Mouse (Mus musculus): ENCODE results near the gene Tti1. TPM values are rescaled to one million over a fixed set of nuclear protein-coding genes. Genes with fewer than 3 reads are reported as not detected.

Tti1 gene
- total RNA-seq, 2 experiments from 2014 or later: 13.0 to 14.6 TPM

DNA sequence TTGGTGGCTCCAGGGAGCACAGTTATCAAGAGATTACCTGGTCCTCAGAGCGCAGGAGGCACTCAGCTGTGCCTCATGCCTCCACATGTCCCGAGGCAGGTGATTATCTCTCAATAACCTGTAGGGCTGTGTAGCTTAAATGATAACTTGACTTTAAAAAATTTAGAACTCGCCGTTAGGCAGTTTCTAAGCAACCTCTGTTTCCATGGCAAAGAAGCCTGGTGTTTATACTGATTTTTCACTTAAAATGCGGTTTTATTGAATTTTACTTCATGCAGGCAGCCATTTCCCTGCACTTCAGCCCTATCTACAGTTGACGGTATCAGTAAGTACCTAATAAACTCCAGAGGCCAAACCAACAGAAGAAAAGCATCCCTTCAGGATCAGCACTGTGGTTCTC, 42.0 kb downstream of the Tti1 start:
- no peak for DNase-seq
- intact Hi-C loops (cut with DNase I; ENCODE audit: low total_unique reads): loop anchor here (10.0 kb wide), 1 partner anchor 351 kb away; no protein-coding TSS in a partner anchor

GRCm38 (mm10) chr2:157985611-157986010, 42.6 kb downstream of the Tti1 start:
- no peak for DNase-seq
- intact Hi-C loops (cut with DNase I; ENCODE audit: low total_unique reads): loop anchor here (10.0 kb wide), 1 partner anchor 351 kb away; no protein-coding TSS in a partner anchor

GRCm38 (mm10) chr2:157983276-157983675, 45.0 kb downstream of the Tti1 start:
- intact Hi-C loops (cut with DNase I; ENCODE audit: low total_unique reads): loop anchor here (10.0 kb wide), 1 partner anchor 348 kb away; no protein-coding TSS in a partner anchor
- no peak for DNase-seq

DNA sequence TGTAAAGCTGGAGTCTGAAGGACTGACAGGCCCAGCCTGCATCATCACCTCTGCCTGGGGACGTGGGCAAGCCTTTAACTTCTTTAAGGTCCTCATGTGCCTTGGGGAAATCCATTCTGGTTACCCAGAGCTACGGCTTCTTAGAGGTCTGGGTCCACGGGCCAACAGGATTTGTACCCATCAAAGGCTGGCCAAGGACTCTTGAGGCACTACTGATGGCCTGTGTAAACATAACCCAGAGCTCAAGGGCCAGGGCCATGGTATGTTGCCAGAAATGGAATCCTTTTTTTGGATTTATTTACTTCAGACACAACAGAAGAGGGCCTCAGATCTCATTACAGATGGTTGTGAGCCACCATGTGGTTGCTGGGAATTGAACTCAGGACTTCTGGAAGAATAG, 45.5 kb downstream of the Tti1 start:
- no peak for DNase-seq
- intact Hi-C loops (cut with DNase I; ENCODE audit: low total_unique reads): loop anchor here (10.0 kb wide), 1 partner anchor 348 kb away; no protein-coding TSS in a partner anchor

GRCm38 (mm10) chr2:157979241-157979640, 49.0 kb downstream of the Tti1 start:
- DNase-seq: no peak
- intact Hi-C loops (cut with DNase I; ENCODE audit: low total_unique reads): no loop called here

DNA sequence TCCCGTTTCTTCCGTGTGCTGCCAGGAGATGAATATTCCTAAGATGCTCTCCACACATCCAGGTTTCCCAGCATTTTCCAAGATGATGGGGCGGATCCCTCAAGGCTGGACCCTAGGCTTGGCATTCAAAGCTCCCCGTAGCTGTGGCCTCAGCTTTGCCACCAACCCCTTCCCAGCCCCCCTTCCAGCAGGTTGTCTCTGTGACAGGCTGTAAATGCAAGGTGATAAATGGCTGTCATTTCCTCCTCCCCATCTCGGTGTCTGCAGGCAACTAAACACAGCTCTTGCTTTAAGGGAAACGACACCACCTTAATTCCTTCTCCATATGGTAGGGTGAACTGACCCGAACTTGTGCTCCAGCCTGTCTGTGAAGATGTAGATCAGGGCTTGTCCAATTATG, 52.6 kb downstream of the Tti1 start:
- intact Hi-C loops (cut with DNase I; ENCODE audit: low total_unique reads): no loop called here
- DNase-seq: no peak

DNA sequence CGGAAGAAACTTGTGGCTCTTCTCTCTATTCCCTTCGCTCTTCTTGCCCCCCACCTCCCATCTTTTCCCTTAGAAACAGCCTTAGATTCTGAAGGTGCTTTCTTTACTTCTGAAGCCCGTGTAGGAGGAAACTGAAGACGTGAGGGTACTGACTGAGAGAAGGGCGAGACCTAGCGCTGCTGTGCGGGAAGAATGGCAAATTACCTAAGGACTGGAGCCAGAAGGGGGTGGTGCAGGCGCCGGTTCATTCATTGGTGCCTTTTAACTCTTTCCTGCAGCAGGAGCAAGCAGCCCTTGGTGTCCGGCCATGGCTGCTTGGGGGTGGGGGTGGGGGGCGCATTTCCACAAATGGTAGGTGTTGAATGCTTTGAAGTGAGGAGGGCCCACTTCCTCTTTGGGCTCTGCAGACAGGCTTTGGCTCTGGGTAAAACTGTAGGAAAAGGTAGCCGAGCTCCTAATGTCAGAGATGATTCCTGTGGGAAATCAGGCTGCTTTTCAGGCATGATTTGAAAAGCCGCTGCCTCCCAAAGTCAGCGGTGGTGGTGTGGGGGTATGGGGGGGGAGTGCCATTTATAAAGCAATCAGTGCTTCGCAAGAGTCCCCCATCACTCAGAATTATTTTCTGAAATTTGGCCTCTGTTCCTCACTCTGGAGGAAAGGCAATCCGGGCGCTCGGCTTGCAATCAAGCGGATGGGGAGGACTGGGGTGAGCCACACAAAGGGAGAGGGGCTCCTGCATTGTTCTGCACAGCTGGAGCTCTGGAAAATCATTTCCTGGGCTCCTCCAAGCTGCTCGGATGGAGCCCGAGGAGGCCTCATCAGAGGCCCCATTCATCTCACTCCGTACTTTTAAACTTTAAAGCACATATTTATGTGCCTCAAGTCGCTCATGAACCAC, 53.4 kb downstream of the Tti1 start:
- intact Hi-C loops (cut with DNase I; ENCODE audit: low total_unique reads): no loop called here
- no peak for DNase-seq

DNA sequence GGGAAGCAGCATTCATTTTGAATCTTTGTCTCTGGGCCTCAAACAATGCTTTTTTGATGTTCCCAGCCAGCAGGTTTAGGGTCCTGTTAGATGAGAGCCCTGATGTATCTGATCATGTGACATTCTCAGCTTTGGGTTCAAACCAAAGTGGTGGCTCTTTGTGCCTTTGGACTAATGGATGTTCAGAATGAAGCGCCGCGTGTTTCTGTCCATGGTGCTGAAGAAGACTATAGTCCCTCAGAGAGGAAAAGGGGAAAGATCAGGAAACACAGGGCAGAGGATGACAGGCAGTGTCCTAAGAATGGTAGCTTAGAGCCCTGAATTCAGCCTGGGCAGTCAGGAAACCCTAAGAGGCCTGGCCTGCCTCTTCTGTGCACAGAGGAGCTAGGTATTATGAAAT, 57.6 kb downstream of the Tti1 start:
- intact Hi-C loops (cut with DNase I; ENCODE audit: low total_unique reads): no loop called here
- DNase-seq: peak; percentile 38

- no peak for DNase-seq
- intact Hi-C loops (cut with DNase I; ENCODE audit: low total_unique reads): no loop called here
Observed at GRCm38 (mm10) chr2:157970124-157970523, 58.1 kb downstream of the Tti1 start.

GRCm38 (mm10) chr2:157967856-157968255, 60.4 kb downstream of the Tti1 start:
- intact Hi-C loops (cut with DNase I; ENCODE audit: low total_unique reads): no loop called here
- no peak for DNase-seq

DNA sequence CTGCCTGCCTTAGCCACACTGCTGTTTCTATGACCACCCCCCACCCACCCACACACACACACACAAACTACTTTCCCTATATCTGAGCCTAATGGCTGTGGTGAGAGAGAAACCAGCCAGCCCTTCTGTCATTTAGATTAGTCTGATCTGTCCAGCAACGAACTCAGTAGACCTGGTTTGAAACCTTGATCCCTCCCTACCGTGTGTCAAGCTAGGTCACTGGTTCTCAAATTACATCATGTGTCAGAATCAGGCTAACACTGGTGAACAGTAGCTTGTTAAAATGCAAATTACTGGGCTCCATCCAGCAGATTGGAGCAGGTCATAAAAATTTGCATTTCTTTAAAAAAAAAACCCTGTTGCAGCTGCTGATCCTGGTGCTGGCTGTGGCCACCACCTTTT, 70.5 kb downstream of the Tti1 start:
- DNase-seq: no peak
- intact Hi-C loops (cut with DNase I; ENCODE audit: low total_unique reads): no loop called here

DNA sequence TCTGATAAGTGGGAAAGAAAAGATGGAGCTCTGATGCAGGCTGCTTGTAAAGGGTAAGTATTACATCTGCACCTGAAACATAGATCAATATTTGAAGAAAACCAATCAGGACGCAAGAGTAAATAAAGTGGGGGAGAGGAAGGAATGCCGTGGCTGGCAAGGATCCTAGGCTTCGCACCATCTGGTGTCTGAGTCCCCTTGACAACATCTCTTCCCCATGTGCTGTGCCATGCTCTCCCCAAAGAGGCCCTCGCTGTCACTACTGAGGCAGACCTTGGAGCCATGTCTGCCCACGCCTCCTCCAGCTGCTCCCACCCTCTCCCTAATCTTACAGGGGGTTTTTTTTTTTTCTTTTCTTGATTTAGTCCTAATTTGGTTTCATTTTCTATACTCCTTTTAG, 74.3 kb downstream of the Tti1 start:
- intact Hi-C loops (cut with DNase I; ENCODE audit: low total_unique reads): no loop called here
- DNase-seq: no peak

GRCm38 (mm10) chr2:157944156-157944893, 83.9 kb downstream of the Tti1 start:
- DNase-seq: no peak
- intact Hi-C loops (cut with DNase I; ENCODE audit: low total_unique reads): loop anchor here (2.0 kb wide), 1 partner anchor 310 kb away; no protein-coding TSS in a partner anchor

DNA sequence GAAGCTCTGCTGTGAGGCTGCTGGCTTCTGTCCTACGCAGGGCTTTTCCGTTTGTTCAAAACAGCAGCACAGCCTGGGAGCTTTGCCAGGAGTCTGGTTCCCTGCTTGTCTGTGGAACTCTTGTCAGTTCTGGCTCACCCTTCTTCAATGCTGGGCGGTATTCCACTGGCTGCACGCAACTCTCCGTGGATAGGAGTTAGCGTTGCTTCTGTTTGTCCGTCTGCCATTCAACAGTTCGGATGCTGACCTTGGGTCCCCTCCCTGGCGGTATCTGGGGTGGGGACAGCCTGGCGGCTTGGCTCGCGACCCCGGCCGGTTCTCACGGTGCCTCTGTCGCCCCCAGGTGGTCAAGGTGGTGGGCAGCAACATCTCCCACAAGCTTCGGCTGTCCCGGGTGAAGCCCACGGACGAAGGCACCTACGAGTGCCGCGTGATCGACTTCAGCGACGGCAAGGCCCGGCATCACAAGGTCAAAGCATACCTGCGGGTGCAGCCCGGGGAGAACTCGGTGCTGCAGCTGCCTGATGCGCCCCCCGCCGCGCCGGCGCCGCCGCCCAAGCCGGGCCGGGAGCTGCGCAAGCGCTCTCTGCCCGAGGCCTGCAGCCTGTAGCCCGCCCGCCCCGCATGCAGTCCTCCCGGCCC, 84.6 kb downstream of the Tti1 start:
- intact Hi-C loops (cut with DNase I; ENCODE audit: low total_unique reads): loop anchor here (2.0 kb wide), 1 partner anchor 309 kb away; no protein-coding TSS in a partner anchor
- DNase-seq: peak; percentile 76

GRCm38 (mm10) chr2:157940586-157941185, 87.5 kb downstream of the Tti1 start:
- intact Hi-C loops (cut with DNase I; ENCODE audit: low total_unique reads): no loop called here
- no peak for DNase-seq

GRCm38 (mm10) chr2:157936676-157937075, 91.6 kb downstream of the Tti1 start:
- intact Hi-C loops (cut with DNase I; ENCODE audit: low total_unique reads): no loop called here
- DNase-seq: no peak

DNA sequence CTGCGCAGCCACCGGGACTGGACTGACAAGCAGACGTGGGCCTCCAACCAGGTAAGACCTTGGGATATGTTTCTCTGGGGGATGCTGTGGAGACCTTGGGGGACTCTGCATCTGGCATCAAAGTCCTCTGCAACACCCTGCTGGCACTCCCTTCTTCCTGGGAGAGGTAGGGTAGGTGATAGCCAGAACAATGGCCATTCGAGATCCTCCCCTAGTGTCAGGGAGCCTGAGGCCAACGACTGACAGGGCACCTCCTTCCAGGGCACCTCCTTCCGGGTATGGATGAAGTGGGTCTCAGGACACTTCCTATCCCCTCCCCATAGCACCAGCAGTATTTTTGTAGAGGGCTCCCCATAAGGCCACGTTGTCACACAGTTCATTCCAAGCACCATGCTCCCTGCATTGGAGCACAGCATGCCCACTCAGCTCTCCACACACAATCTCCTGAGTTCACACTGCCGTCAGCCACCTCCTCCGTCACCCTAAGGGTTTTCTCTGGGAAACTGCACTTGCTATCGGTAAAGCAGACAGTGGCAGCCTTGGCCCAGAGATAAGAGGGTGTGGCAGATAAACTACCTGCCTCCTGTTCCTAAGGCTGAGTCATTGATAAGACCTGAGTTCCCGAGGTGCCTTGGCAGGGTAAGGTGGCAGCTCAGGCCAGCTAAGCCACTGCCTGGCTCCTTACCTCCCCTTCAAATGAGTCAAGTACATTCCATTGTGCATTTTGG, 92.6 kb downstream of the Tti1 start:
- no peak for DNase-seq

DNA sequence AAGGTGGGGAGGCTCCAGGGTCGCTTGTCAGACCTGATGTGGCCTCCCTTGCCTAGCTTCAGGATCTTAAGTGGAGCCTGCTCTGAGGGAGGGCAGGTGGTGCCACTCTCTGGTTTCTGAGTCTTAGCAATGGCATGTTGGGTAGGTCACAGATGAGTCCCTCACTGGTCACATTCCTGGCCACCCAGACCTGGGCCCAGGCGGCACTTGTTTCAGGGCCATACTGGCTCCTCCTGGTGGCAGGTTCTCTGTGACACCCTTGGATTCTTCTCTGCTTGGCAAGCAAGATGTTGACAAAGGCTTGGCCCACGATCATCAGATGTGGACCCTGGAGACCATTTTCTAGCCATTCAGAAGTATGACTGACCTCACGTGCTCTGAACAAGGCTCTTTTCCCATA, 95.6 kb downstream of the Tti1 start:
- DNase-seq: no peak
- intact Hi-C loops (cut with DNase I; ENCODE audit: low total_unique reads): no loop called here

More for the DNA sequence above, 92.6 kb downstream of the Tti1 start:
- intact Hi-C loops (cut with DNase I; ENCODE audit: low total_unique reads): no loop called here

Measured in gastrocnemius, postnatal 14 days (tissue).